Mouse (Mus musculus) liver, postnatal 0 days (tissue): Measurements from ENCODE around the gene Timm8a1. TPM values are rescaled to one million over a fixed set of nuclear protein-coding genes. Genes with fewer than 3 reads are reported as not detected.
"Not testable (repeated sequence)": the region's sequence is repeated elsewhere in the genome, so short reads cannot be mapped to it uniquely, and the experiment has no call there.

Source experiments
- ATAC-seq: fragments of 200-750 bp; cut with Nextera tagmentation; 2 replicates; pipeline ENCODE4 v1.8.0; 2017; ENCODE audit warnings: mild to moderate bottlenecking, moderate library complexity
- DNase-seq: peaks from one replicate; pipeline ENCODE4 v3.0.0-alpha.2; 2016
- H3K27ac ChIP-seq: fragments of 300-500 bp; sonication (generic); 2 replicates; pipeline ENCODE4 v1.5.1; 2014; ENCODE audit warnings: antibody characterized with exemption, moderate library complexity, mild to moderate bottlenecking, low read depth
- H3K27me3 ChIP-seq: fragments of 300-500 bp; sonication (generic); 2 replicates; pipeline ENCODE4 v1.6.1; 2014; ENCODE audit warnings: low read length, control low read depth, mixed read lengths; ENCODE audit not compliant: insufficient read depth
- H3K36me3 ChIP-seq: fragments of 300-500 bp; sonication (generic); replicated peaks from 2 replicates; pipeline ENCODE4 v1.6.1; 2014; ENCODE audit warnings: mild to moderate bottlenecking, control low read depth, low read length, moderate library complexity, mixed read lengths; ENCODE audit not compliant: insufficient read depth
- H3K4me1 ChIP-seq: fragments of 300-500 bp; sonication (generic); 2 replicates; pipeline ENCODE4 v1.6.1; 2014; ENCODE audit warnings: antibody characterized with exemption, mild to moderate bottlenecking, control low read depth; ENCODE audit not compliant: insufficient read depth
- H3K4me2 ChIP-seq: fragments of 300-500 bp; sonication (generic); 2 replicates; pipeline ENCODE4 v1.6.1; 2014; ENCODE audit warnings: low read depth, mild to moderate bottlenecking, low read length, moderate library complexity, mixed read lengths
- H3K4me3 ChIP-seq: fragments of 300-500 bp; sonication (generic); 2 replicates; pipeline ENCODE4 v1.5.1; 2014; ENCODE audit warnings: low read depth, low read length
- H3K9ac ChIP-seq: fragments of 300-500 bp; sonication (generic); replicated peaks from 2 replicates; pipeline ENCODE4 v1.6.1; 2014; ENCODE audit warnings: mild to moderate bottlenecking, moderate library complexity
- H3K9me3 ChIP-seq: fragments of 300-500 bp; sonication (generic); 2 replicates; pipeline ENCODE4 v1.6.1; 2016; ENCODE audit warnings: mild to moderate bottlenecking, control low read depth, low read length, mixed read lengths
- CTCF ChIP-seq: sonication (generic); IDR thresholded peaks from 2 replicates; pipeline ENCODE4 v1.5.1; 2016; ENCODE audit warnings: antibody characterized with exemption, low read depth
- EP300 ChIP-seq: IDR thresholded peaks from 2 replicates; pipeline ENCODE4 v1.6.1; 2016; ENCODE audit warnings: antibody characterized with exemption, low read depth, mild to moderate bottlenecking
- WGBS: fragments of 180-500 bp; shearing (Covaris S2); extraction: QIAGEN DNeasy Blood & Tissue Kit; methylation state at CpG from one replicate; pipeline ENCODE4 v1.1.7; 2014; ENCODE audit not compliant: insufficient replicate concordance; 5-methylcytosine and 5-hydroxymethylcytosine counted together
- polyA plus RNA-seq: library from polyadenylated mRNA; unstranded; fragments of >200 nt; fragmentation: Nextera tagmentation; extraction: Ambion mirVana; gene quantifications from 2 replicates; pipeline ENCODE4 v1.2.1, GENCODE M21; 2015

Timm8a1 gene
- polyA plus RNA-seq, 1 experiment from 2014 or later: 106 TPM

DNA sequence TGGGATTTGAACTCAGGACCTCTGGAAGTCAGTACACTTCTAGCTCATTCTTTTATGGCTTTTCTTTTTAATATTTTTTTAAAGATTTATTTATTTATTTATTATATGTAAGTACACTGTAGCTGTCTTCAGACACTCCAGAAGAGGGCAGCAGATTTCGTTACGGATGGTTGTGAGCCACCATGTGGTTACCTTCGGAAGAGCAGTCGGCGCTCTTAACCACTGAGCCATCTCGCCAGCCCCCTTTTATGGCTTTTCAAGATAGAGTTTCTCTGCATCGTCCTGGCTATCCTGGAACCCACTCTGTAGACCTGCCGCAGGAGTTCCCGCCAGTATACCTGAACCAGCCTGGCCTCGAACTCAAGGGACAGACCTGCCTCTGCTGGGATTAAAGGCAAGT is 1.9 kb downstream of the Timm8a1 start:
- peak overlapping the region; percentile 58 for H3K4me3 ChIP-seq
- H3K9ac ChIP-seq: not testable (repeated sequence)
- peak; percentile 25; the same call in 1 of the 2 replicates for ATAC-seq

GRCm38 (mm10) chrX:134533346-134533745 is 8.3 kb downstream of the Timm8a1 start:
- 75% methylated on average over 2 of the region's 2 CpGs for WGBS
- TF ChIP-seq EP300 (no peak), CTCF (no peak)
- no peak for ATAC-seq
- 0 out of 2 replicates have a peak, but pooled peaks cover 2% of the 10 kb centered on the region for H3K36me3 ChIP-seq
- no peak overlapping the region for H3K4me3 ChIP-seq
- H3K27ac ChIP-seq: no peak overlapping the region
- no peak overlapping the region for H3K4me2 ChIP-seq
- H3K27me3 ChIP-seq: no peaks in the 10 kb centered on the region
- H3K9ac ChIP-seq: no peak overlapping the region
- DNase-seq: no peak
- H3K4me1 ChIP-seq: no peaks in the 10 kb centered on the region
- no peaks in the 10 kb centered on the region for H3K9me3 ChIP-seq

More for the DNA sequence above, 1.9 kb downstream of the Timm8a1 start:
- not testable (repeated sequence) for H3K9me3 ChIP-seq, H3K27ac ChIP-seq, H3K4me1 ChIP-seq, H3K36me3 ChIP-seq, H3K27me3 ChIP-seq
- WGBS: 38% methylated on average over 10 of the region's 10 CpGs
- peak overlapping the region; percentile 81 for H3K4me2 ChIP-seq
- DNase-seq: peak; percentile 18
- TF ChIP-seq CTCF: peak; percentile 66

- H3K4me1 ChIP-seq: no peaks in the 10 kb centered on the region
- H3K27ac ChIP-seq: no peak overlapping the region
- H3K4me3 ChIP-seq: no peak overlapping the region
- WGBS: 69% methylated on average over 4 of the region's 4 CpGs
- ATAC-seq (no peak), DNase-seq (no peak)
- no peak overlapping the region for H3K4me2 ChIP-seq
- no peaks in the 10 kb centered on the region for H3K27me3 ChIP-seq
- no peaks in the 10 kb centered on the region for H3K9me3 ChIP-seq
- no peaks in the 10 kb centered on the region for H3K36me3 ChIP-seq
- H3K9ac ChIP-seq: no peak overlapping the region
- TF ChIP-seq CTCF: no peak
- no peak for TF ChIP-seq EP300
Observed at GRCm38 (mm10) chrX:134525260-134525659, 16.4 kb downstream of the Timm8a1 start.

- H3K4me1 ChIP-seq: no peaks in the 10 kb centered on the region
- H3K4me3 ChIP-seq: no peak overlapping the region
- ATAC-seq: no peak
- no peak overlapping the region for H3K4me2 ChIP-seq
- DNase-seq: no peak
- no peaks in the 10 kb centered on the region for H3K36me3 ChIP-seq
- no peak overlapping the region for H3K27ac ChIP-seq
- no peaks in the 10 kb centered on the region for H3K9me3 ChIP-seq
- 55% methylated on average over 4 of the region's 4 CpGs for WGBS
- TF ChIP-seq EP300: no peak
- no peak for TF ChIP-seq CTCF
- no peak overlapping the region for H3K9ac ChIP-seq
- H3K27me3 ChIP-seq: no peaks in the 10 kb centered on the region
Observed at GRCm38 (mm10) chrX:134523772-134524171, 17.9 kb downstream of the Timm8a1 start.

DNA sequence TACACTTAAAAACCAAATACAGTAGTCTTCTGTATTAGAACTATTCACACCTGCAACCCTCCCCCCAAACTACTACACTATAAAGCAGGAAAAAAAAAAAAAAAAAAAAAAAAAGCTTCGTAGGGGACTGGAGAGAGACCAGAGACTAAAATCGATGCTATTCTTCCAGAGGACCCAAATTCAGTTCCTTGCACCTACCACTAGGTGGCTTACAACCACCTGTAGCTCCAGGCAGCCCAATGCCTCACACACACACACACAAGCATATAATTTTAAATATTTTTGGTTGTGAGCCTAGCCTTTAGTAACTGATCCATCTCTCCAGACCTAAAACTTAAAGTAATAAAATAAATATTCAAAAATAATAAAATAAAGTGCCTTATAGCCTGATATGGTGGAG is 32.2 kb downstream of the Timm8a1 start:
- ATAC-seq (no peak), DNase-seq (no peak)
- no peak overlapping the region for H3K4me3 ChIP-seq
- no peaks in the 10 kb centered on the region for H3K4me1 ChIP-seq
- no peak overlapping the region for H3K4me2 ChIP-seq
- no peak overlapping the region for H3K9ac ChIP-seq
- no peaks in the 10 kb centered on the region for H3K36me3 ChIP-seq
- TF ChIP-seq EP300 (no peak), CTCF (peak; percentile 60)
- H3K27ac ChIP-seq: no peak overlapping the region
- H3K27me3 ChIP-seq: no peaks in the 10 kb centered on the region
- no peaks in the 10 kb centered on the region for H3K9me3 ChIP-seq
- WGBS: 34% methylated on average over 2 of the region's 2 CpGs

DNA sequence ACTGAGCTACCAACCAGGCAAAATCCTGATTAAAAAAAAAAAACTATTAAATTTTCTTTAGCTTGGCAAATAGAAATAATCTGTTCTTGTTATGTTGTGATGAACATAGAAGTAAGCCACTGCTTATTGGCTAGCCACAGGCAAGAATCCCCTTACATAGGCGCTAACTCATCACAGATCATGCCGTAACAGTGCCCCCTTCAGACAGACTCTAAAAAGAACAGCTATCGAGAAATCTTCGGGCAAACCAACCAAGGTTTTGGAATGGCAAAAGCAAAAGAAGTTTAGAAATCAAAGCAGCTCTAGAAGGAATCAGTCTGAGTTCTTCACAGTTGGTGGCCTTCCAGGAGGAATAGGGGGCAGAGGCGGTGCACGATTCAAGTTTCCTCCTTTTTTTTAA is 33.7 kb downstream of the Timm8a1 start:
- Histone ChIP-seq H3K36me3 (no peaks in the 10 kb centered on the region), H3K9ac (no peak overlapping the region), H3K27ac (no peak overlapping the region), H3K9me3 (no peaks in the 10 kb centered on the region), H3K4me3 (no peak overlapping the region), H3K27me3 (no peaks in the 10 kb centered on the region), H3K4me1 (no peaks in the 10 kb centered on the region), H3K4me2 (no peak overlapping the region)
- DNase-seq (no peak), ATAC-seq (no peak)
- 71% methylated on average over 6 of the region's 6 CpGs for WGBS
- no peak for TF ChIP-seq CTCF

DNA sequence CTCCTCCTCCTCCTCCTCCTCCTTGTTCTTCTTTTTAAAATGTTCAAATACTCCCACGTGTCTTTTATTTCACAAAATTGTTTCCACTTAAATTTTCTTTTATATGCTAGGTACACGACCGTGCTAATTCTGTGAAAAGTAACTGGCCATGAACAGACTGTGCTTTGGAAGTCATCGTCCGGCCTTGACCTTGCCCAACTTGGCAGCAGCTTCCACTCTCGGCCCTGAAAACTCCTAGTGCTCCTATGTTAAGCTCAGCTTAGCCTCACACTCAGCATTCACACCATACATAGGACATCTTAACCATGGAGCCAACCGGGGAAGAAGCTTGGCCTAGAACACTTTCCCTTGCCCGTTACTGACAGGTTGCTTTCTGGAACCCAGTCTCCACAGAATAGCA is 41.0 kb downstream of the Timm8a1 start:
- no peak overlapping the region for H3K27ac ChIP-seq
- WGBS: 68% methylated on average over 8 of the region's 8 CpGs
- no peaks in the 10 kb centered on the region for H3K4me1 ChIP-seq
- DNase-seq (no peak), ATAC-seq (no peak)
- TF ChIP-seq EP300 (no peak), CTCF (no peak)
- H3K4me3 ChIP-seq: no peak overlapping the region
- 0 out of 2 replicates have a peak, but pooled peaks cover 3% of the 10 kb centered on the region for H3K27me3 ChIP-seq
- no peak overlapping the region for H3K9ac ChIP-seq
- H3K4me2 ChIP-seq: no peak overlapping the region
- no peaks in the 10 kb centered on the region for H3K36me3 ChIP-seq
- no peaks in the 10 kb centered on the region for H3K9me3 ChIP-seq

Other genes with a start within 250 kb of the Timm8a1 start
- 1.2 and 1.3 TPM in 2 replicates for gene Tmem35a, start 246.6 kb downstream of the Timm8a1 start, polyA plus RNA-seq
- gene Cenpi, start 233.8 kb downstream of the Timm8a1 start, polyA plus RNA-seq: 8.6 and 10.7 TPM in 2 replicates
- gene Drp2, start 137.3 kb downstream of the Timm8a1 start, polyA plus RNA-seq: 0.02 and 0.06 TPM in 2 replicates
- gene Taf7l, start 65.4 kb downstream of the Timm8a1 start, polyA plus RNA-seq: not detected in 2 replicates
- gene Btk, start 41.7 kb upstream of the Timm8a1 start, polyA plus RNA-seq: 10.9 and 11.9 TPM in 2 replicates
- 306 and 323 TPM in 2 replicates for gene Rpl36a, start 43.8 kb upstream of the Timm8a1 start, polyA plus RNA-seq
- 2.8 and 3.2 TPM in 2 replicates for gene Gla, start 59.3 kb upstream of the Timm8a1 start, polyA plus RNA-seq
- gene Hnrnph2, start 59.3 kb upstream of the Timm8a1 start, polyA plus RNA-seq: 50.6 and 55.7 TPM in 2 replicates
- 0.46 and 0.61 TPM in 2 replicates for gene Armcx4, start 144.7 kb upstream of the Timm8a1 start, polyA plus RNA-seq
- 3.8 and 3.9 TPM in 2 replicates for gene Armcx1, start 176.1 kb upstream of the Timm8a1 start, polyA plus RNA-seq
- gene Armcx6, start 209.6 kb upstream of the Timm8a1 start, polyA plus RNA-seq: 2.6 and 3.0 TPM in 2 replicates
- gene Armcx3, start 214.7 kb upstream of the Timm8a1 start, polyA plus RNA-seq: 10.8 and 12.0 TPM in 2 replicates